Mouse (Mus musculus): ENCODE measurements around the gene Hes6.
A peak's percentile ranks its signal among the peaks of the same experiment; 100 is the strongest.

Hes6 gene

DNA sequence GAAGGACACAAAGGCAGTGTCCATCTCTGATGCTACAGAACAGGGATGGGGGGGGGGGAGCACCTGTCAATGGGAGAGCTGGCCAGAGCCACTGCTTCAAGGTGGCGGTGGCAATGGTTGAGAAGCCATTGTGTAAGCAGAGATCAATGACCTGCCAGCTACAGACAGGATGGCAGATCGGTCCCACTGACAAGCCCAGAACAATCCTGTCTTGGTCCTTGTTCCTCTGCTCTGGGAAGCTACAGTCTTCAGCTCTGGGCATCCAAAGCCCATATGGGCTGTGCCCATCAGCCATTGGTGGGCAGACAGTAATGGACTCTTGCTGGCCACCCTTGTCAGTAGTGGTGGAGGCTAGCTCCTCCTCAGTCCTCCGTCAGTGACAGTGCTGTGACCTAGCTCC lies 28.0 kb upstream of the Hes6 start:
- DNase-seq (ENCODE audit: low read depth, low spot score) = no peak

DNA sequence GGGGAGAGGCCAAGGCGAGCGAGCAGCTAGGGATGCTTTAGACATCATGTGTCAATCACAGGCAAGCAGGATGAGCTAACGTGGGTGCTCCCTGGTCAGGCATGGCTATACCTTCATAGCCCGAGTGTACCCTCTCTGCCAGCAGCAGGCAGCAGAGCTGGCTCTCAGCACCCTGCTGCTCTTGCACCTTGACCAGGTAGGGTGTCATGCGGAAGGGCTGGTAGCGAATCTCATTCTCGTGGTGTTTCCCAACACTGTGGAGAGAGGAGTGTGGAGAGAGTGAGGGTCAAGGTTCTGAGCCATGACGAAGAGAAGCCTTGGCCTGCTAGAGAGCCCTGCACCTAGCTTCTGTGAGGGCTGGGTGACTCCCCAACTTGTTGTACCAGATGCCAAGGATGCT lies 25.9 kb upstream of the Hes6 start:
- DNase-seq (ENCODE audit: low read depth, low spot score) = no peak

DNA sequence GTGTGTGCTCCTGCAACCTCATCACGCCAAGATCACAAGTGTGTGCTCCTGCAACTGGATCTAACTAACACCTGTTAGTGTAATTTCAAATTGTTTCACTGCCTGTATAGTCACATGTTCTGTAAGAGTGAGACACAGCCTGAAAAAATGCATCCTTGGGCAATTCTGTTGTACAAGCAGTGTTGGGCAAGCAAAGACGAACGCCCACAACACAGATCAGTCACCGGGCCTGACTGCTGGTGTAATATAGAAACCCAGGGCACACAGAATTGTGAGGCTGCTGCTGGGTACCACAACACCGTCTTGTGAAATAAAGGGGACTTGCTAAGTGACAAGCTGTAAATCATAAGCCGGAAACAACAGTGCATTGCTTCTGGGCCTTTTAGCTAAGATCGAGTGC lies 23.7 kb upstream of the Hes6 start:
- DNase-seq (ENCODE audit: low read depth, low spot score) = no peak

DNA sequence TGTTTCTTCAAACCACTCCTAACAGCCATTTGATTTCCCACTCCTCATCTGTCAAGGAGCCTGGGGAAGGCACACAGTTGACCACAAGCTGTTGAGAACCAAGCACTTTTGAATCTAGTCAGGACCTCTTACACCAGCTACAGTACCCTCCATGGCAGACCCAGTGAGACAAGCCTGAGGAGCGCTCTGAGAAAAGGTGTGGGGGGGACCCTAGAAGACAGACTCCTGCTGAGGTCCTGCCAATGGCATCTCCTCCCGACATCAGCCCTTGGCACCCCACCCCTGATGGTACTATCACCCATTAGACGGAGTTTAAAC lies 23.2 kb upstream of the Hes6 start:
- no peak for DNase-seq (ENCODE audit: low read depth, low spot score)

DNA sequence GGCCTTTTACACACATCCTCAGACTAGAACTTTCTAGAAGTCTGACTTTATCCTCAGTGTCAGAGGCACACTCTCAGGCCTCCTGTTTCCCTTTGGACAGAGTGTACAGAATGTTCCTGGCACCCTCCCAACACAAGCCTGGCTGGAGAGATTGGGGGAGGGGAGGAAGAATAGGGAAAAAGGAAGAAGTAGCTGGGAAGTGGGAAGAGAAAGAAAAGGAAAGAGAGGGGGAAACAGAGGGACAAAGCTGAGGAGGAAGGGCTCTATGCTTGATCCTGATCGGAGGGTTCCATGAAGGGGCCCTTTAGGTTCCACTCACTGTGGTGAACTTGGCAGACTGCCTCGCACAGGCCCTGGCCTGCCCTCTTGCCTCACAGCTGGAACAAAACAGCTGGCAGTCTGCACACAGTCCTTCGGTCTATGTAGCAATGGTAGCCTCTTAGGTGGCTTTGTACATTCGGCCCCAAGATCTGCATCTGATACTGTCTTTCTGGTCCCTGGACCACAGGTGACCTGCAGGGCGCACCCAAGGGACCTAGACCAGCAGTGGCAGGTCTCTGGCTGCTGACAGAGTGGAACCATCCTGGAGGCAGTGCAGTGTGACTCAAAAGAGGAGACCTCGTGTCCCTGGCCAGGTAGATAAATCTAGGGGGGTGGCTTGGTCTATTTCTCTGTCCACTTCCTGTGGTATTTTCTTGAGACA lies 22.7 kb upstream of the Hes6 start:
- peak; percentile 5 for DNase-seq (ENCODE audit: low read depth, low spot score)

- DNase-seq (ENCODE audit: low read depth, low spot score) = no peak
Measured at GRCm38 (mm10) chr1:91435606-91436130, 21.8 kb upstream of the Hes6 start.

GRCm38 (mm10) chr1:91434905-91435304 lies 21.1 kb upstream of the Hes6 start:
- DNase-seq (ENCODE audit: low read depth, low spot score) = no peak

DNA sequence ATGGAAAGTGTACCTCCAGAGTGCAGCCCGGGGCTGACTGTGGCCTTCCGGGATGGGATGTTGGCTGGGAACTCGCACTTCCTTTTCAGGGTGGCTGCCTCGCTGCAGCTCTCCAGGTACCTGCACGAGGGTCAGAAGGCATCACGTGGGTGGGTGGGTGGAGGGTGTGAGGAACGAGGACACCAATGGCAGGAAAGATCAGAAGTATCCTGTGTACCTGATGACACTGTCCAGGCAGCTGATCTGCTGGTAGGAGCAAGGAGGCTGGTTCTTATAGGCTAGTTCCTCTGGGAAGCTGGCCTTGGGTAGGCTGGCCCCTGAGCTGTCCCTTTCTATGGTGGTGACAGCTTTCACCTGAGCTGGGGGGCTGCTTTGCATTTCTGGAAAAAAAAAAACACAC lies 16.9 kb upstream of the Hes6 start:
- DNase-seq (ENCODE audit: low read depth, low spot score) = no peak

DNA sequence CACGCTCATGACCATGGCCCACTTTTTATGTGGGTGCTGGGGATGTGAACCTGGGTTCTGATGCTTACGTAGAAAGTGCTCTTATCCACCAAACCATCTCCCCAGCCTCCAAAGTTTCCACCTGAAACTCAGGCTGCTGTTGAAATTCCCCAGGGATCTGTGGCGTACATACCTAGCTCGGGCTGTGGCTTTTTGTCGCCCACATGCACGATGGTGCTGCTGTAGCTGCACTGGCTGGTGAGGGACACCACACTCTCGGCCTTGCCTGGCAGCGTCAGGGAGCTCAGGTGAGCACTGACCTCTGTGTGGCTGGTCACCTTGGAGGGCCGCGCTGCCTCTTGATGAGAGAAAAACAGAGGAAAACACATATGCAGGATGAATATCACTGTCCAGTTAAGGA lies 15.4 kb upstream of the Hes6 start:
- no peak for DNase-seq (ENCODE audit: low read depth, low spot score)

DNA sequence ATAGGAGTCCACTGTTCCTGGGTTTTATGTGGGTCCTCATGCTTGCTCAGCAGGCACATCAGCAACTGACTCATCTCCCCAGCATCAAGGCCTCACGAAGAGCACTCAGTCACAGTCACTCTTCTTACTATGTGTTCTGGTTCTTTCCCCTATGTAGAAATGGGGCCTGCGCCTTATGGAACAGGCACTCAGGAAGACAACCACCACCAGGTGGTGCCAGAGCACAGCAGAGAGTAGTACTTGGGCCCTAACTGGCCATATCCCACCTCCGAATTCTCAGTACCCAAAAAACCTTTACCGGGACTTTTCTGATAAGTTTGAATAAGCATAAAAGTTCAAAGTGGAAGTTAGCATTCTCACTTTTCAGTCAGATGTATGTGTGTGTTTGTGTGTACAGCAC lies 14.8 kb upstream of the Hes6 start:
- DNase-seq (ENCODE audit: low read depth, low spot score) = peak; percentile 79

GRCm38 (mm10) chr1:91426397-91426796 lies 12.6 kb upstream of the Hes6 start:
- DNase-seq (ENCODE audit: low read depth, low spot score) = no peak

DNA sequence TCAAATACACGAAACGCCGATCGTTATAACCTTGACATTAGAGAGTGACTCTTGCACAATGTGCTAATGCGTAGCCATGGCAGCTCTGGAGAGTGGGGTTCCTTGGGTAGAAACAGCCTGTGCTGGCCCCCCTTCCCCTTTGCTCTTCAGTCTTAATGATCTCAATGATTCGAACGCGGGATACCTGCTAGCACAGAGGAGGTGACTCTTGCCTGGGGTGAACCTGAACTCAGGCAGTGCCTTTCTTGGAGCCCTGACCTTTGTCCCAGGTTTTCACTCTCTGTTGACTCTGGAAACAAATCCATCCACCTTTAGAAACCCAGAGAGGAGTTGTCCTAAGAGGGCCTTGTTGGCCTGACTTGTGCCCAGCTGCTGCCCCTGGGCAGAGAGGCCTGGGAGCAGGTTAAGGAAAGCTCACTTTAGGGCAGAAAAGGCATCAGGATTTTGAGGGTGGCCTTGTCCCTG lies 6.8 kb upstream of the Hes6 start:
- DNase-seq (ENCODE audit: low read depth, low spot score) = no peak

- no peak for DNase-seq (ENCODE audit: low read depth, low spot score)
Measured at GRCm38 (mm10) chr1:91419862-91420600, 6.2 kb upstream of the Hes6 start.

- DNase-seq (ENCODE audit: low read depth, low spot score) = no peak
Measured at GRCm38 (mm10) chr1:91417991-91418390, 4.2 kb upstream of the Hes6 start.

DNA sequence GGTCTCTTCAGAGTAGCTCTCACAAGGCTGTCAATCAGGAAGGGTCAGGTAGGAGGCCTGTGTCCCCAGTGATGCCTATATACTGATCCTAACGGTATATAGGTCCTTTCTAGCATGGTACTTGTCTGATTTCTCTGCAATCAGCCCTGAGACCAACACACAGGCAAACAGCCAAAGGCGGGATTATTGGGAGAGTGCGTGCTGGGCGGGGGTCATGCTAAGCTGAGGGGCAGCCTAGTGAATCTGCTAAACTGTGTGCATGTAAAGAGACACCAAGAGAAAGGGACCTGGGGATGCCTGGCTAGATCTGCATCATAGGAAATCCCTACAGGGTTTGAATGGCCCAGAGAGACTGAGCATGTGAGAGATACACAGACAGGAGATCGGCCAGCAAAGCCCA lies 1.5 kb upstream of the Hes6 start:
- no peak for DNase-seq (ENCODE audit: low read depth, low spot score)

DNA sequence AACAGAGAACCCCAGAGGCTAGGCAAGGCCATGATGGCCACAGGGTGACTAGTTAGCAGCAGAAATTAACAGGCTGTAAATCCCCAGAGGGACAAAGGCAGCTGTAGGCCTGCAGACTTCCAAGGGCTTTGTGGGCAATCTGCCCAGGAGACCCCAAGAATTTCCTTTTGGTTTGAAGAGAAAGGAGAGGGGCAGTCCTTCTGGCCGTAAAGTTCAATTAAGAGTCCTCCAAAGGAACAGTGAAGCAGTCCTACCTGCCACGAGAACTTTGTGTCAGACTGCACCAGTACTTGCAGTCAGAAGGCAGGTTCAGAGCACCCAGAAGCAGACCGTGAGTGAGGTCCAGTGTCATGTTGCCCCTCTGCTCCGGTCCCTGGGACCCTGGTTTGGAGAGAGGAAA lies 1.1 kb upstream of the Hes6 start:
- peak; percentile 39 for DNase-seq (ENCODE audit: low read depth, low spot score)

DNA sequence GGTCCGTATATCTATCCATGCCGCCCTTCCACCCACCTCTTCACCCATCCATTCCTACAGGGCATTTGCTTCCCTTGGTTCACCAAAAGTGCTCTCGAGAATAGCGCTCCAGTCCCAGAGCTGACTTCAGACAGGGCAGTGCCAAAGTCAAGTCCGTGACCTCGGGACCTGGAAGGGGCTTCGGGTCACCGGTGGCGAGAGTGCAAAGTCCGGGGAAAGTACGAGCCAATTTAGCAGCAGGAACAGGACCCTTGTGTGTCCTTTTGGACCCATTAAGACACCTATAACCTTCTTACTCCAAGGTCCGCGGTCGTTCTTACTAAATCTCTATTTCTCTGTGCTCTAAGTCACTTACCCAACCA lies 321 bp downstream of the Hes6 start:
- no peak for DNase-seq (ENCODE audit: low read depth, low spot score)

DNA sequence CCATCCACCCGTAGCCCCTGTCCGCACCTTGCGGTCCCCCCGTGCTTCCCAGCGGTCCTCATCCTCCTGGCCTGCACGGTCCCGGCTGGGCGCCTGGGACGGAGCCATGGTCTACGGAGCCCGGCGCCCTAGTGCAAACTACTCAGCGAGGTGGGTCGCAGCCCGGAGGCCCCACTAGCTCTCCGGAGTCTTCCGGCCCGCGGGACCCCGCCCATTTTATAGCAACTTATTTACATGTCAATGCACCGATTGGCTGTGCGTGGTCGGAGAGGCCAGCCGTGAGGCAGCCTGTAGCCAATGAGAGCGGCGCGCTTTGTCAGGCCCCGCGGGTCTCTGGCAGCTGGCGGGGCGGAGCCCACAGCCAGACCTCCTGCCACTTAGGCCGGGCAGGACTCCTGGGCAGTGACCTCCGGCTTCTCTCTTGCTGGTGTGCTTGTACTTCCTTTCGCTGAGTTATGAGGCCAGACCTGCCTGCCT lies 770 bp downstream of the Hes6 start:
- peak; percentile 99 for DNase-seq (ENCODE audit: low read depth, low spot score)

DNA sequence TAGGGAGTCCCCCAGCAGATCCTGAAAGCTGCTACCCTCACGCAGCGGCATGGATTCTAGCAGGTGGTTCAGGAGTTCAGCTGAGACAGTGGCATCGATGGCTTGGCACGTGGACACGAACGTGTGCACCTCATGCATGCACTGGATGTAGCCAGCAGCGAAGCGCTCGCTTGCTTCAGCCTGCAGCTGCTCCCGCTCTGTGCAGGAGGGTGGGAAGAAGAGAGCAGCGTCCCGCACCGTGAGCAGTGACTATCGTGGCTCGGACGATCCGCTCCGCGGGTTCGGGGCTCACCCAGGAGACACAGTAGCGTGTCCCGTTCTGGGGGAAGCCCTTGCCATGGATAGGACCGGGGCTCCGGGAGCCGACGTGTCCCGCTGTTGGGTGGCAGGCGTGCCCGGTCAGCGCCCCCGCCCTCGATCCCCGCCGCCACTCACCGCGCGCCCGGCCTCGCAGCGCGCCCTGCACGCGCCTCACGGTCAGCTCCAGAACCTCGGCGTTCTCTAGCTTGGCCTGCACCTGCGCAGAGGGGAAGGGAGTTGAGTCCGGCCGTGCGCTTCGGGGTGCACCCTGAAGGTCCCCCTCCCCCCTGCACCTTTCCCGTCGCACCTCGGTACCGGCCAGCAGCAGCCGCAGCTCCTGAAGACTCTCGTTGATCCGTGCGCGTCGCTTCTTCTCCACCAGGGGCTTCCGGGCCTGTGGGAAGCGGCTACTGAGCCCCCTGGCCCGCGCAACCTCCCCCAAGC lies 1.4 kb downstream of the Hes6 start:
- no peak for DNase-seq (ENCODE audit: low read depth, low spot score)

DNA sequence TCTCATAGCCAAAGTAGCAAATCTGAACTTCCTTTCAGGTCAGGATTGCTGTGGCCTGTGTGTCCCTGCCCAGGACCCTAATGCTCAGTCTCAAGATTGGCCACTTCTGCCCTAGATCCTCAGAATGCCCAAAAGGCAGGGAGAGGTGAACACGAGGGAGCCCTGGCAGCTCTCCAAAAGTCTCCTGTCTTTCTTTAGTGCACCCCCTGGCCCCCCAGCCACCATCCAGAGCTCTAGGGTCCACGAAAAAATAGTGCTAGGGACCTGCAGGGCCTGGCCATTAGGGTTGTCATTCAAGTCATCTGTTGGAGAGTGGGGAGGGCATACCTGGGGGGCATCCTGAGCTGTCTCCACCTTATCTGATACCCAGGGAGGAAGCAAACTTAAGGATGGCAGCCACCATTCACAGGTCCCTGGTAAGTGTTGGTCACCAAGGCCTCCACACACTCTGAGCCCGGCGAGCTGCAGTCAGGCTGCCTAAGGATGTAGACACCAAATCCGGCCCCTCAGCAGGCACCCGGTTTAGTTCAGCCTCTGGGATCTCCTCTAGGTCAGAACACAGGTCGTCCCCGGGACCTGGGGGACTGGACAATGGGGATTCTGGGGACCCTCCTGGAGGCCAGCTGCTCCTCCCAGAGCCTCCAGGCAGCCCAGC lies 2.1 kb downstream of the Hes6 start:
- DNase-seq (ENCODE audit: low read depth, low spot score) = no peak

GRCm38 (mm10) chr1:91407819-91408218 lies 6.0 kb downstream of the Hes6 start:
- DNase-seq (ENCODE audit: low read depth, low spot score) = no peak
